Mouse (Mus musculus): Measurements from ENCODE around the gene Mast4. TPM values are rescaled to one million over a fixed set of nuclear protein-coding genes. Genes with fewer than 3 reads are reported as not detected.
"Not testable (repeated sequence)": the region's sequence is repeated elsewhere in the genome, so short reads cannot be mapped to it uniquely, and the experiment has no call there.

Gene Mast4
- total RNA-seq, 2 experiments from 2014 or later: 34.5 to 36.8 TPM

- intact Hi-C loops (cut with DNase I): no loop called here
- DNase-seq (ENCODE audit: low spot score): no peak
Measured at GRCm38 (mm10) chr13:102746803-102747561, 587.3 kb downstream of the Mast4 start.

GRCm38 (mm10) chr13:102745626-102746342, 588.5 kb downstream of the Mast4 start:
- intact Hi-C loops (cut with DNase I): loop anchor here (1.0 kb wide), 1 partner anchor 67 kb away; no protein-coding TSS in a partner anchor
- no peak for DNase-seq (ENCODE audit: low spot score)

- intact Hi-C loops (cut with DNase I): loop anchor here (1.0 kb wide), 1 partner anchor 67 kb away; no protein-coding TSS in a partner anchor
- DNase-seq (ENCODE audit: low spot score): no peak
Measured at GRCm38 (mm10) chr13:102745270-102745600, 589.1 kb downstream of the Mast4 start.

GRCm38 (mm10) chr13:102744481-102745269, 589.6 kb downstream of the Mast4 start:
- intact Hi-C loops (cut with DNase I): loop anchor here (1.0 kb wide), 1 partner anchor 66 kb away; no protein-coding TSS in a partner anchor
- no peak for DNase-seq (ENCODE audit: low spot score)

GRCm38 (mm10) chr13:102739720-102740535, 594.4 kb downstream of the Mast4 start:
- intact Hi-C loops (cut with DNase I): no loop called here
- no peak for DNase-seq (ENCODE audit: low spot score)

GRCm38 (mm10) chr13:102737811-102738210, 596.5 kb downstream of the Mast4 start:
- DNase-seq (ENCODE audit: low spot score): no peak
- intact Hi-C loops (cut with DNase I): no loop called here

- intact Hi-C loops (cut with DNase I): no loop called here
- DNase-seq (ENCODE audit: low spot score): no peak
Measured at GRCm38 (mm10) chr13:102733063-102733462, 601.2 kb downstream of the Mast4 start.

- intact Hi-C loops (cut with DNase I); DNase-seq (ENCODE audit: low spot score): not testable (repeated sequence)
Measured at GRCm38 (mm10) chr13:102728951-102729350, 605.3 kb downstream of the Mast4 start.

GRCm38 (mm10) chr13:102728035-102728434, 606.3 kb downstream of the Mast4 start:
- intact Hi-C loops (cut with DNase I): no loop called here
- DNase-seq (ENCODE audit: low spot score): no peak

GRCm38 (mm10) chr13:102726876-102727275, 607.4 kb downstream of the Mast4 start:
- no peak for DNase-seq (ENCODE audit: low spot score)
- intact Hi-C loops (cut with DNase I): no loop called here

GRCm38 (mm10) chr13:102725906-102726305, 608.4 kb downstream of the Mast4 start:
- no peak for DNase-seq (ENCODE audit: low spot score)
- intact Hi-C loops (cut with DNase I): no loop called here

GRCm38 (mm10) chr13:102725416-102725815, 608.9 kb downstream of the Mast4 start:
- intact Hi-C loops (cut with DNase I): no loop called here
- no peak for DNase-seq (ENCODE audit: low spot score)

GRCm38 (mm10) chr13:102716973-102717372, 617.3 kb downstream of the Mast4 start:
- no peak for DNase-seq (ENCODE audit: low spot score)
- intact Hi-C loops (cut with DNase I): no loop called here

GRCm38 (mm10) chr13:102700744-102701143, 633.6 kb downstream of the Mast4 start:
- intact Hi-C loops (cut with DNase I): no loop called here
- no peak for DNase-seq (ENCODE audit: low spot score)

GRCm38 (mm10) chr13:102700176-102700575, 634.1 kb downstream of the Mast4 start:
- no peak for DNase-seq (ENCODE audit: low spot score)
- intact Hi-C loops (cut with DNase I): no loop called here

GRCm38 (mm10) chr13:102698751-102699323, 635.5 kb downstream of the Mast4 start:
- intact Hi-C loops (cut with DNase I): no loop called here
- DNase-seq (ENCODE audit: low spot score): peak; percentile 24

GRCm38 (mm10) chr13:102698335-102698734, 636.0 kb downstream of the Mast4 start:
- no peak for DNase-seq (ENCODE audit: low spot score)
- intact Hi-C loops (cut with DNase I): no loop called here

- no peak for DNase-seq (ENCODE audit: low spot score)
- intact Hi-C loops (cut with DNase I): no loop called here
Measured at GRCm38 (mm10) chr13:102695121-102695905, 639.0 kb downstream of the Mast4 start.

- DNase-seq (ENCODE audit: low spot score): no peak
- intact Hi-C loops (cut with DNase I): no loop called here
Measured at GRCm38 (mm10) chr13:102694154-102694553, 640.1 kb downstream of the Mast4 start.
